Comparison of ENCODE assay signal across 13 mouse cellular contexts in the genomic region with DNA sequence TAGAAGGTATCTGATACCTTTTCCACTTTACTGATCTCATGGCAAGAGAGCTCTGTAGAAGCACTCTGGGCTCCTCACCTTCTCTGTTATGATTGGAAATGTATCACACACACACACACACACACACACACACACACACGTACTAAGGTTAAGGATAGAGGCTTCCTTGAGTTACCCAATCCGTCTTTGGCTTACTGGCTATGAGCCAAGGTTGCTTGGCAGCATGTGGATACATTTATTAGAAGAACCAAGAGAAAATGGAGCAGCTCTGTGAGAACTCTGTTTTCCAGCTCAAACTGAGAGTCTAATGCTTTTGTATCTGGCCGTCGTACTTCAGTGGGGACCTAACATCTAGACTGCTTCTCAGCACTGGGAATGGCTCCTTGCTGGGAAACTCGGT. TPM values are rescaled to one million over a fixed set of nuclear protein-coding genes. Genes with fewer than 3 reads are reported as not detected.
DNase-seq lines count a peak whose midpoint lies in the region; ATAC-seq and TF ChIP-seq lines count a peak whose summit lies in the region.
"Had no signal": no experiment of that assay in that cellular context is flagged by ENCODE, and none has a peak within 500 bp of the region (broad histone marks: within the 10 kb centered on the region; RNA-seq: fewer than 3 reads in every experiment).

No protein-coding gene starts in this region.

- H3K4me1 ChIP-seq in kidney, postnatal 0 days (replicated peaks; ENCODE audit: insufficient read depth, low read length) = no peaks in the 10 kb centered on the region
- H3K4me1 ChIP-seq in limb, embryonic 14.5 days (ENCODE audit: control insufficient read depth, insufficient read depth, low read length) = peaks cover 19% of the 10 kb centered on the region
- H3K4me1 ChIP-seq in liver, embryonic 11.5 days (replicated peaks; ENCODE audit: control insufficient read depth, insufficient read depth, low read length) = no peaks in the 10 kb centered on the region

- no peak for TF ChIP-seq CTCF in kidney, postnatal 0 days (IDR thresholded peaks at IDR 0.05; ENCODE audit: low read depth)

- H3K36me3 ChIP-seq in kidney, postnatal 0 days (ENCODE audit: insufficient read depth, low read length) = peaks cover 8% of the 10 kb centered on the region; the same call in 1 of the 2 replicates
- peaks cover 23% of the 10 kb centered on the region for H3K36me3 ChIP-seq in limb, embryonic 14.5 days (ENCODE audit: control insufficient read depth, insufficient read depth, low read length)
- H3K36me3 ChIP-seq in liver, embryonic 11.5 days (ENCODE audit: control insufficient read depth, insufficient read depth, low read length) = no peaks in the 10 kb centered on the region

- no peaks in the 10 kb centered on the region for H3K9me3 ChIP-seq in kidney, postnatal 0 days (replicated peaks; ENCODE audit: low read length)
- no peaks in the 10 kb centered on the region for H3K9me3 ChIP-seq in limb, embryonic 14.5 days (ENCODE audit: control insufficient read depth, low read length)
- no peaks in the 10 kb centered on the region for H3K9me3 ChIP-seq in liver, embryonic 11.5 days (ENCODE audit: control insufficient read depth, low read length)

- H3K27me3 ChIP-seq in kidney, postnatal 0 days (ENCODE audit: insufficient read depth, low read length) = no peaks in the 10 kb centered on the region
- no peaks in the 10 kb centered on the region for H3K27me3 ChIP-seq in limb, embryonic 14.5 days (ENCODE audit: control insufficient read depth, insufficient read depth, low read length)
- no peaks in the 10 kb centered on the region for H3K27me3 ChIP-seq in liver, embryonic 11.5 days (replicated peaks; ENCODE audit: control insufficient read depth, insufficient read depth, low read length)

- ATAC-seq in kidney, postnatal 0 days (replicated peaks; ENCODE audit: low FRiP score, low read depth) = no peak
- no peak for ATAC-seq in limb, embryonic 14.5 days (ENCODE audit: low FRiP score, low read depth)
- no peak for ATAC-seq in liver, embryonic 11.5 days (replicated peaks; ENCODE audit: low FRiP score)
- ATAC-seq: liver, postnatal 0 days had no signal

- no peak overlapping the region for H3K9ac ChIP-seq in kidney, postnatal 0 days (ENCODE audit: low read depth, low read length)
- no peak overlapping the region for H3K9ac ChIP-seq in limb, embryonic 14.5 days (ENCODE audit: low read depth, low read length, severe bottlenecking)
- H3K9ac ChIP-seq in liver, embryonic 11.5 days (ENCODE audit: low read depth, low read length) = no peak overlapping the region
- H3K9ac ChIP-seq: liver, postnatal 0 days had no signal

- no peak overlapping the region for H3K27ac ChIP-seq in kidney, postnatal 0 days
- H3K27ac ChIP-seq in limb, embryonic 14.5 days (replicated peaks; ENCODE audit: low read depth, low read length) = no peak overlapping the region
- no peak overlapping the region for H3K27ac ChIP-seq in liver, embryonic 11.5 days (ENCODE audit: low read depth, low read length)

- 49% methylated on average over 5 of the region's 5 CpGs for WGBS in kidney, postnatal 0 days
- WGBS in limb, embryonic 14.5 days = 46% methylated on average over 5 of the region's 5 CpGs
- 70% methylated on average over 5 of the region's 5 CpGs for WGBS in liver, embryonic 11.5 days

- no peak overlapping the region for H3K4me3 ChIP-seq in kidney, postnatal 0 days (replicated peaks; ENCODE audit: low read depth, low read length)
- H3K4me3 ChIP-seq in limb, embryonic 14.5 days (replicated peaks; ENCODE audit: low read length) = no peak overlapping the region
- no peak overlapping the region for H3K4me3 ChIP-seq in liver, embryonic 11.5 days (ENCODE audit: low read depth, low read length)

- no peak for TF ChIP-seq POLR2A in limb, embryonic 14.5 days (IDR thresholded peaks at IDR 0.05; ENCODE audit: borderline replicate concordance, extremely low read depth, insufficient read depth, insufficient read length)

- no peak overlapping the region for H3K4me2 ChIP-seq in kidney, postnatal 0 days (ENCODE audit: low read length)
- H3K4me2 ChIP-seq in limb, embryonic 14.5 days (replicated peaks; ENCODE audit: low read depth, low read length, severe bottlenecking) = no peak overlapping the region
- H3K4me2 ChIP-seq in liver, embryonic 11.5 days = no peak overlapping the region

- peak; percentile 10 for DNase-seq in kidney, postnatal 0 days (ENCODE audit: low spot score)
- no peak for DNase-seq in kidney, postnatal 36 days
- DNase-seq in NIH3T3 (ENCODE audit: low read depth) = peak; percentile 86
- DNase-seq in adrenal gland, postnatal 36 days = peak; percentile 50 to 54
- peak; percentile 52 for DNase-seq in limb, embryonic 14.5 days (ENCODE audit: low spot score)
- no peak for DNase-seq in gastrocnemius, adult 8-10 months (ENCODE audit: low spot score in 2 of 2)
- no peak for DNase-seq in liver, embryonic 11.5 days (ENCODE audit: low spot score)
- DNase-seq: gastrocnemius, postnatal 36 days; heart, postnatal 10 days; kidney, adult 11 months; layer of hippocampus, postnatal 36 days; liver, postnatal 0 days; thymus, postnatal 36 days had no signal

RNA-seq across cellular contexts. Expression of a gene that starts 30.4 kb away (rescaled TPM):
- 0.05 and 0.09 TPM in 2 replicates for polyA plus RNA-seq in kidney, postnatal 0 days (2015; fragmentation: Nextera tagmentation; extraction: Ambion mirVana)
- total RNA-seq in adrenal gland, postnatal 36 days (2021) = under 1 TPM; 0.86 to 0.92 TPM
- 0.08 and 0.10 TPM in 2 replicates for polyA plus RNA-seq in limb, embryonic 14.5 days (2012; rRNA removed)
- polyA plus RNA-seq in limb, embryonic 14.5 days (2014; fragmentation: Nextera tagmentation; extraction: Ambion mirVana) = not detected in 2 replicates
- total RNA-seq in gastrocnemius, adult 8-10 months (2022) = not detected
- polyA plus RNA-seq in liver, embryonic 11.5 days (2014; fragmentation: Nextera tagmentation; extraction: Ambion mirVana) = 2.9 and 3.8 TPM in 2 replicates
- total RNA-seq: gastrocnemius, postnatal 36 days; heart, postnatal 10 days had no signal

RNA-seq across cellular contexts. Expression of a gene that starts 41.6 kb away (rescaled TPM):
- polyA plus RNA-seq in kidney, postnatal 0 days (2015; fragmentation: Nextera tagmentation; extraction: Ambion mirVana) = 5.3 and 7.0 TPM in 2 replicates
- total RNA-seq in adrenal gland, postnatal 36 days (2021) = under 1 TPM; 0.53 to 0.86 TPM
- 0.19 and 0.28 TPM in 2 replicates for polyA plus RNA-seq in limb, embryonic 14.5 days (2012; rRNA removed)
- 0.22 and 0.26 TPM in 2 replicates for polyA plus RNA-seq in limb, embryonic 14.5 days (2014; fragmentation: Nextera tagmentation; extraction: Ambion mirVana)
- not detected for total RNA-seq in gastrocnemius, adult 8-10 months (2022)
- polyA plus RNA-seq in liver, embryonic 11.5 days (2014; fragmentation: Nextera tagmentation; extraction: Ambion mirVana) = 59.5 and 61.1 TPM in 2 replicates
- total RNA-seq: gastrocnemius, postnatal 36 days; layer of hippocampus, postnatal 36 days had no signal

Comparison
In these comparisons a context has a peak if more than half of its experiments do, and no peak if none do; other contexts are left out.
1. DNase-seq: peak in kidney, postnatal 0 days (single experiment), NIH3T3 (single experiment), adrenal gland, postnatal 36 days (2 of 2) and limb, embryonic 14.5 days (single experiment); none in kidney, postnatal 36 days (0 of 2), gastrocnemius, adult 8-10 months (0 of 2) and liver, embryonic 11.5 days (single experiment).